Mouse (Mus musculus) limb, embryonic 14.5 days (tissue): ENCODE results near the gene Kcnk6. TPM values are rescaled to one million over a fixed set of nuclear protein-coding genes. Genes with fewer than 3 reads are reported as not detected.

Experiments used
- ATAC-seq: fragments of 200-750 bp; cut with Nextera tagmentation; 2 replicates; pipeline ENCODE4 v1.8.0; 2017; ENCODE audit warnings: low read depth, moderate number of reproducible peaks, moderate TSS enrichment; ENCODE audit not compliant: low FRiP score
- DNase-seq: peaks from one replicate; pipeline ENCODE4 v3.0.0-alpha.2; 2015; ENCODE audit warnings: low spot score
- H3K27ac ChIP-seq: fragments of 300-500 bp; sonication (generic); replicated peaks from 2 replicates; pipeline ENCODE4 v1.5.1; 2014; ENCODE audit warnings: low read depth, mild to moderate bottlenecking, low read length, moderate library complexity, mixed read lengths
- H3K27me3 ChIP-seq: fragments of 300-500 bp; sonication (generic); 2 replicates; pipeline ENCODE4 v1.6.1; 2014; ENCODE audit warnings: low read length, mixed read lengths; ENCODE audit not compliant: control insufficient read depth, insufficient read depth
- H3K36me3 ChIP-seq: fragments of 300-500 bp; sonication (generic); 2 replicates; pipeline ENCODE4 v1.6.1; 2014; ENCODE audit warnings: mild to moderate bottlenecking, low read length, moderate library complexity, mixed read lengths; ENCODE audit not compliant: control insufficient read depth, insufficient read depth
- H3K4me1 ChIP-seq: fragments of 300-500 bp; sonication (generic); 2 replicates; pipeline ENCODE4 v1.6.1; 2014; ENCODE audit warnings: antibody characterized with exemption, low read length, mixed read lengths; ENCODE audit not compliant: control insufficient read depth, insufficient read depth
- H3K4me2 ChIP-seq: fragments of 300-500 bp; sonication (generic); replicated peaks from 2 replicates; pipeline ENCODE4 v1.6.1; 2014; ENCODE audit warnings: low read depth, mild to moderate bottlenecking, low read length, moderate library complexity; ENCODE audit not compliant: severe bottlenecking
- H3K4me3 ChIP-seq: fragments of 300-500 bp; sonication (generic); replicated peaks from 2 replicates; pipeline ENCODE4 v1.5.1; 2014; ENCODE audit warnings: low read length
- H3K9ac ChIP-seq: fragments of 300-500 bp; sonication (generic); 2 replicates; pipeline ENCODE4 v1.6.1; 2014; ENCODE audit warnings: mild to moderate bottlenecking, low read depth, low read length, moderate library complexity; ENCODE audit not compliant: severe bottlenecking
- H3K9me3 ChIP-seq: fragments of 300-500 bp; sonication (generic); 2 replicates; pipeline ENCODE4 v1.6.1; 2016; ENCODE audit warnings: low read length; ENCODE audit not compliant: control insufficient read depth
- POLR2A ChIP-seq: fragments of 200-500 bp; IDR thresholded peaks from 2 replicates; pipeline ENCODE4 v1.8.0; 2012; ENCODE audit warnings: inconsistent platforms, mild to moderate bottlenecking, moderate library complexity, borderline replicate concordance; ENCODE audit not compliant: insufficient read depth, insufficient read length; ENCODE audit errors: extremely low read depth
- WGBS: fragments of 180-500 bp; shearing (Covaris S2); extraction: QIAGEN DNeasy Blood & Tissue Kit; methylation state at CpG from one replicate; pipeline ENCODE4 v1.1.7; 2014; 5-methylcytosine and 5-hydroxymethylcytosine counted together
- polyA plus RNA-seq, 2 experiments: library from polyadenylated mRNA; depleted of rRNA in 1 of 2; stranded (reverse) in 1 of 2; unstranded in 1 of 2; fragments of >200 nt; fragmentation: Nextera tagmentation in 1 of 2; extraction: Ambion mirVana in 1 of 2; gene quantifications; 2 replicates each; pipeline versions ENCODE4 v1.2.1 to v1.2.3; 2012 to 2014

Gene Kcnk6
- polyA plus RNA-seq (2012; rRNA removed) (11.4 and 19.2 TPM in 2 replicates), polyA plus RNA-seq (2014; fragmentation: Nextera tagmentation; extraction: Ambion mirVana) (1.6 and 2.2 TPM in 2 replicates)

DNA sequence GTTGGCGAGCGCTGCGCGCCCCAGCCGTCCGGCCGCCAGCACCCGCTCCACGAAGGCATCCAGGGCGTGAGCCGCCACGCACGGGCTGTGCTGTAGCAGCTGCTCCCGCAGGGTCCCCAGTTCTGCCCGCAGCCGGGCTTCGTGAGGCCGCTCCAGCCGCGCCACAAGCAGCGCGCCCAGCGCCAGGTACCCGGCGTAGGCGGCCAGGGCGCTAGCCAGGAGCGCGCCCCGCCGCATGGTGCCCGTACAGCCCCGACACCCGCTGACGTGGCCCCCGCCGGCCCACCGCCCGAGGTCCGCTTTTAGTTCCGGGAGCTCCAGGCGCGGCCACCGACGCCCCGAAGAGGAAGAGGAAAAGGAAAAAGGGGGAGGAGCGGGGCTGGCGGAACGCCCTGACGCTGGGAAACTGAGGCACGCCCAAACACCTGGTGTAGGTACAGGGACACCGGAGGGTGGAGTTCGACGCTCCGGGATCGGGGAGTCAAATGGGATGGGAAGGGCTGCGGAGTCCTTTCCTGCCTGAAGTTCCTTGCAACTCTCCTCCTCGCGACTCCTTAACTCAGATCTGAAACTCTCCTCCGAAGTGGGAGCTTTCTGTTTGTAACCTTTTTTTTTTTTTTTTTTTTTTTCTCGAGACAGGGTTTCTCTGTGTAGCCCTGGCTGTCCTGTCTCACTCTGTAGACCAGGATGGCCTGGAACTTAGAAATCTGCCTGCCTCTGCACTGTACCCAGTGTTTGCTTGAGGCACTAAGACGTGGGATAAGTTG is at the start of gene Kcnk6:
TSS of gene Kcnk6 (minus strand) at position 269 of the 767 bp plus-strand sequence.
- WGBS, result under 1% methylated on average over 55 of the region's 62 CpGs

GRCm38 (mm10) chr7:29281201-29282073 is 49.1 kb upstream of the Kcnk6 start, which contains the start of gene Spint2:
Spint2 (minus strand) TSS chr7:29281912.
- DNase-seq, result no peak

More for the DNA sequence above, at the start of gene Kcnk6:
- H3K4me3 ChIP-seq, result peak within 1 kb of the TSS; percentile 62
- ATAC-seq (peak; percentile 35), DNase-seq (no peak)
- no peaks in the 10 kb centered on the region for H3K4me1 ChIP-seq
- no peak within 1 kb of the TSS for H3K27ac ChIP-seq
- no peaks in the 10 kb centered on the region for H3K9me3 ChIP-seq
- peaks cover 21% of the 10 kb centered on the region for H3K27me3 ChIP-seq
- H3K36me3 ChIP-seq, result no peaks in the 10 kb centered on the region
- H3K4me2 ChIP-seq, result peak within 1 kb of the TSS; percentile 94
- no peak for TF ChIP-seq POLR2A
- peak within 1 kb of the TSS; percentile 79 for H3K9ac ChIP-seq

DNA sequence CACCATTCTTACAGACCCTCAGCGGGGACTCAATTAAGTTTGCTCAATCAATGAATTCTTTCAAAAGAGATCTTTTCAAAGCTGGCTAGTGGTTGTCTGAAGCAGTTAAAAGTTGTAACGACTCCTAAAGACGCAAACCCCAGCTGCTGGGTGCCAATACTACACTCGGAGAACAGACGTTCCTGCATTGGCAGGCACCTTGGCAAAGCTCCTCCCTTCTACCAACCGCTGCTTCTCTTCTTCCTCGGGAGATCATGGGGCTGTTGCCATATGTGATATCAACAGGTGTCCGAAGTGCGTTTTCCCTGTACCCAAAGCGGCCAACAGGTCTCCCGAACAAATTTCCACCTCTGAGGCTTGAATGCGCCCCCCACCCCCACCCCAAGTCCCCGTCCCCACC is 48.5 kb upstream of the Kcnk6 start:
- no peak for TF ChIP-seq POLR2A
- Histone ChIP-seq H3K36me3 (no peaks in the 10 kb centered on the region; the same call in 1 of the 2 replicates), H3K4me1 (peaks cover 9% of the 10 kb centered on the region; the same call in 1 of the 2 replicates), H3K4me3 (peak overlapping the region; percentile 65), H3K4me2 (peak overlapping the region; percentile 97), H3K9ac (peak overlapping the region; percentile 70), H3K27ac (no peak overlapping the region), H3K27me3 (no peaks in the 10 kb centered on the region), H3K9me3 (no peaks in the 10 kb centered on the region)
- no peak for DNase-seq
- WGBS, result 8% methylated on average over 13 of the region's 13 CpGs
- ATAC-seq, result no peak

More at GRCm38 (mm10) chr7:29281201-29282073, 49.1 kb upstream of the Kcnk6 start, which contains the start of gene Spint2:
- TF ChIP-seq POLR2A, result no peak
- peak within 1 kb of the TSS; percentile 65 for H3K4me3 ChIP-seq
- peak within 1 kb of the TSS; percentile 70 for H3K9ac ChIP-seq
- no peaks in the 10 kb centered on the region; the same call in 1 of the 2 replicates for H3K36me3 ChIP-seq
- H3K27ac ChIP-seq, result no peak within 1 kb of the TSS; the same call in 1 of the 2 replicates
- H3K4me1 ChIP-seq, result peaks cover 9% of the 10 kb centered on the region; the same call in 1 of the 2 replicates
- no peaks in the 10 kb centered on the region for H3K27me3 ChIP-seq
- WGBS, result under 1% methylated on average over 78 of the region's 80 CpGs
- no peaks in the 10 kb centered on the region for H3K9me3 ChIP-seq
- peak; percentile 69; the same call in 1 of the 2 replicates for ATAC-seq
- peak within 1 kb of the TSS; percentile 97 for H3K4me2 ChIP-seq

DNA sequence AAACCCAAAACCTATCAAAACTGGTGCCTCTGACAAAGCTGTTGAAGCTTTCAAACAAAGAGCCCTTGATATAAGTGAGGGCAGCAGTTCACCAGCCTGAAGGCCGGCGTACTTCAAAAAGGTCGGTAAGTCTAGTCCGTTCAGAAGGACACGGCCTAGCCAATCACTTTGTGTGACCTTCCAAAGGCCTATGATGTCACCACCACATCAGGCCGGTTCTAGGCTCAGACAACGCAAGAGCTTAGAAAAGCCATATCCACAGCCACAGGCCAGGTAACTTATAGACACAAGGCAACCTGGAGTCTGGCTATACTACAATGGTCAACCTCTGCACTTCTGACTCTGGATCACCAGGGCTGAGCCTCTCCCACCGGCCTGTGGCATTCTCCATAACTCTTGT is 47.6 kb upstream of the Kcnk6 start:
- TF ChIP-seq POLR2A, result no peak
- H3K27ac ChIP-seq, result no peak overlapping the region

DNA sequence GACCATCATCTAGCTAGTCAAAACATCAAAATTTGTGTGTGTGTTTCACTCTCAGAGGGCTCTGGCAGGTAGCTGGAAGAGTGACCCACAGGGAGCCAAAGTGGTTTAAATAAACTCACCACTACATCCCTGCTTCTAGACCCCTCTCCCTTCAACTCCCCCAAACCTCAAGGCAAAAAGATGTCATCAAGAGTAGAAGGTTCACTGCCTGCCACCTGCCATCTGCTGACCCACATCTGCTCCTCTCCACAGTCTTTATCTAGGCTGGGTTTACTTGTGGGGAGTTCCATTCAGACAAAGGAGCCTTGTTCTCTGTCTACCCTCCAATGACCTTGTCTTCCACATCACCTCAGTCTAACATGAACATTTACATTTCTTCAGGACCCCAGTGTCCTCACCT is 46.9 kb upstream of the Kcnk6 start:
- Histone ChIP-seq H3K27me3 (no peaks in the 10 kb centered on the region), H3K4me1 (peaks cover 9% of the 10 kb centered on the region; the same call in 1 of the 2 replicates), H3K36me3 (no peaks in the 10 kb centered on the region; the same call in 1 of the 2 replicates), H3K4me2 (no peak overlapping the region), H3K27ac (no peak overlapping the region), H3K9ac (no peak overlapping the region), H3K4me3 (no peak overlapping the region), H3K9me3 (no peaks in the 10 kb centered on the region)
- no peak for DNase-seq
- TF ChIP-seq POLR2A, result no peak
- no peak for ATAC-seq

More for the DNA sequence above, 47.6 kb upstream of the Kcnk6 start:
- Histone ChIP-seq H3K4me2 (peak overlapping the region; percentile 97; the same call in 1 of the 2 replicates), H3K36me3 (no peaks in the 10 kb centered on the region; the same call in 1 of the 2 replicates), H3K27me3 (no peaks in the 10 kb centered on the region), H3K4me1 (peaks cover 9% of the 10 kb centered on the region; the same call in 1 of the 2 replicates), H3K9ac (no peak overlapping the region), H3K4me3 (no peak overlapping the region), H3K9me3 (no peaks in the 10 kb centered on the region)
- WGBS, result 70% methylated on average over 8 of the region's 8 CpGs
- ATAC-seq (no peak), DNase-seq (no peak)
